Mouse (Mus musculus) liver, adult 2 months (tissue): ENCODE data around the gene Samd4b.

Experiments used
- CTCF ChIP-seq: fragments of 200-500 bp; IDR thresholded peaks from 2 replicates; pipeline ENCODE4 v1.5.1; 2011; ENCODE audit warnings: low read depth, low read length, control low read depth
- POLR2A ChIP-seq: fragments of 200-500 bp; IDR thresholded peaks from 2 replicates; pipeline ENCODE4 v1.6.1; 2011; ENCODE audit warnings: low read length, control low read depth; ENCODE audit not compliant: insufficient read depth; ENCODE audit errors: extremely low read depth

GRCm38 (mm10) chr7:28447101-28447830, 150.7 kb downstream of the Samd4b start:
- no peak for TF ChIP-seq POLR2A
- no peak for TF ChIP-seq CTCF
